Mouse (Mus musculus) stomach, adult 2 months (tissue): ENCODE measurements around the gene Smpx. TPM values are rescaled to one million over a fixed set of nuclear protein-coding genes. Genes with fewer than 3 reads are reported as not detected.

Source experiments
- polyA plus RNA-seq: library from polyadenylated mRNA; depleted of rRNA; stranded (reverse); fragments of >200 nt; gene quantifications from 2 replicates; pipeline ENCODE4 v1.2.3, GENCODE M21; 2012; rRNA removed

Gene Smpx
- polyA plus RNA-seq: 1.0 and 2.8 TPM in 2 replicates

GRCm38 (mm10) chrX:157698862-157699261 lies at the start of gene Smpx:
Gene Smpx (plus strand): TSS chrX:157698910.

Other genes starting within 250 kb of the Smpx start
- 4.9 and 6.4 TPM in 2 replicates for gene Sms, start 206.6 kb upstream of the Smpx start, polyA plus RNA-seq
- 0.03 TPM in 1 of 2 replicates, not detected in the other for gene Yy2, start 129.9 kb upstream of the Smpx start, polyA plus RNA-seq
- gene Mbtps2, start 100.2 kb upstream of the Smpx start, polyA plus RNA-seq: 0.57 and 2.3 TPM in 2 replicates
- gene Klhl34, start 119.5 kb downstream of the Smpx start, polyA plus RNA-seq: 0.03 TPM in 1 of 2 replicates, not detected in the other